Mouse (Mus musculus) olfactory bulb, adult 2 months (tissue): Measurements from ENCODE around the gene Wif1.

Source experiments
- CTCF ChIP-seq: fragments of 200-500 bp; IDR thresholded peaks from 2 replicates; pipeline ENCODE4 v1.5.1; 2012; ENCODE audit warnings: low read depth, mild to moderate bottlenecking, low read length, moderate library complexity; ENCODE audit not compliant: insufficient read depth
- POLR2A ChIP-seq: fragments of 200-500 bp; IDR thresholded peaks from 2 replicates; pipeline ENCODE4 v1.6.1; 2012; ENCODE audit warnings: mild to moderate bottlenecking, low read depth, low read length, moderate library complexity; ENCODE audit not compliant: insufficient read depth

DNA sequence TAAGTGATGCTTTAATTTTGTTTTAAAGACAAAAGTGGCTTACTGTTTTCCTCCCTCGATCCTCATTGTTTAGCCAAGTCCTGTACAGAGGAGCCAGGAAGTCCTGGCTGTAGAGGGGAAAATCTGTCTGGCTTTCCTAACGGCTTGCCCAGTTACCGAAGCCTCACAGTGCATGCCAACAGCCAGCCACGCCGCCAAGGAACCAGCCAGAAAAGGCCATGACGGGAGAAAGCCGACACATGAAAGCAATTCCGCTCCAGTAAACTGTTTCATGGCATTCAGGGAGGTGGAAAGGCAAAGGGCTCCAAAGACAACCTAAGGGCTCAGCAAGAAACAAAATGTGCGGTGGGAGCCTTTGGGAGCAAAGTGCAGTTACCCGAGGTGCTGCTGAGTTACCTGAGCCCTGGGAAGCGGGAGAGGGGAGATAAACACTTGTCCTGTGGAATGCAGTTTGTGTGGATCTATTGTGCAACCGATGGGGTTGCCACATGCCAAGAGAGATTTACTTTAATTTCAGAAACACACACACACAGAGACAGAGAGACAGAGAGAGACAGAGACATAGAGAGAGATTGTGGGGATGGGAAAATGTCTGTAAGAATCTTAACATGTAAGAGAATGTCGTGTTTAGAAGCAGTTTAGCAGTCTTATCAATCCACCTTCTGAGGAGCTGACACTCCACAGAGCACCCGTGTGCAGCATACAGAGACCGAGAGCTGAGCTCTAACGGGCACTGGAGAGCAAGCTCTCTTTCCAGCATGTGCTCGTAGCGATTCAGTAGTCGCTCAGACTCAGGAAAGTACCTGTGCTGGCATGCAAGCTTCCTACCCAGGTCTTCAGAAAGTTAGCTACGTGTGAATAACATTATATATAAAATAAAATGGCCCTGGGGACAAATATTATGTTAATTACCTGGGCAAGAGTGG, 95.5 kb downstream of the Wif1 start:
- no peak for TF ChIP-seq POLR2A
- no peak for TF ChIP-seq CTCF
